12 mouse cellular contexts compared by ENCODE assay signal in the genomic region with DNA sequence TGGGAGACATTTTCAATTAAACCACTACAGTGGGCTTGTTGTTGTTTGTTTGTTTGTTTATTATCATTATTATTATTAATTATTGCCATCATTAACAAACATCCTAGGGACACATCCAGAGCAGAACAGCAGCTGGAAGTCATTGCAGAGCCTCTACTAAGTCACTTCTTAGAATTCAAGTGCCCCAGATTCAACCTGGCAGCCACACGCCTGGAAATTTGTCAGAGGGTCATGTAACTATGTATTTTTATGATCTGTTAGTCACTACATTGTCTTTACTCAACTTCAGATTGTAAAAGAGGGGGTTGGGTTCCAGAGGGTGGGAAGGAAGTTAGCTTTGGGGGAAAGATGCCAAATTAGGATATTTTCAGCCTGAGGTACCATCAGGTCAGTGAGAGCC. TPM values are rescaled to one million over a fixed set of nuclear protein-coding genes. Genes with fewer than 3 reads are reported as not detected.
"Had no signal": no experiment of that assay in that cellular context is flagged by ENCODE, and none has a peak within 500 bp of the region (broad histone marks: within the 10 kb centered on the region; RNA-seq: fewer than 3 reads in every experiment).

No protein-coding gene starts in this region.

- DNase-seq: kidney, adult 2 months; kidney, postnatal 10 days; kidney, postnatal 36 days; layer of hippocampus, postnatal 36 days; liver, embryonic 13.5 days; lung, adult 2 months; lung, postnatal 36 days; midbrain, embryonic 14.5 days; thymus, adult 2 months; thymus, postnatal 14 days; thymus, postnatal 4 days had no signal

RNA-seq across cellular contexts. Expression of gene Plekhg1, which starts 47.4 kb away (rescaled TPM):
- total RNA-seq: megakaryocyte-erythroid progenitor cell, adult 5-6 weeks had no signal
